ENCODE assay signal across 8 mouse cellular contexts in genomic region chr7:16845072-16845819, GRCm38 (mm10). TPM values are rescaled to one million over a fixed set of nuclear protein-coding genes. Genes with fewer than 3 reads are reported as not detected.
A peak's percentile ranks its signal among the peaks of the same experiment; 100 is the strongest.
DNase-seq lines count a peak whose midpoint lies in the region; ATAC-seq lines count a peak whose summit lies in the region.

No protein-coding gene starts in this region.

- H3K27ac ChIP-seq in hindbrain, embryonic 10.5 days = peak overlapping the region; percentile 71
- peak overlapping the region; percentile 71 for H3K27ac ChIP-seq in limb, embryonic 12.5 days
- no peak overlapping the region for H3K27ac ChIP-seq in midbrain, embryonic 14.5 days (replicated peaks; ENCODE audit: low read depth, low read length)

- WGBS in hindbrain, embryonic 10.5 days = 40% methylated on average over 14 of the region's 14 CpGs
- 26% methylated on average over 14 of the region's 14 CpGs for WGBS in limb, embryonic 12.5 days
- 38% methylated on average over 14 of the region's 14 CpGs for WGBS in midbrain, embryonic 14.5 days

- H3K4me3 ChIP-seq in erythroblast, embryonic 14.5 days (replicated peaks) = peak overlapping the region; percentile 80
- peak overlapping the region; percentile 37 for H3K4me3 ChIP-seq in hindbrain, embryonic 10.5 days
- peak overlapping the region; percentile 67 for H3K4me3 ChIP-seq in limb, embryonic 12.5 days (replicated peaks)
- H3K4me3 ChIP-seq in midbrain, embryonic 14.5 days (replicated peaks; ENCODE audit: low read depth, low read length) = no peak overlapping the region

- ATAC-seq in limb, embryonic 12.5 days (ENCODE audit: insufficient number of reproducible peaks, insufficient read depth, low FRiP score, low TSS enrichment, low read depth) = no peak
- no peak for ATAC-seq in midbrain, embryonic 14.5 days (ENCODE audit: low FRiP score, low TSS enrichment)
- ATAC-seq in frontal cortex, adult (ENCODE audit: low TSS enrichment) = no peak

- peak; percentile 12 for DNase-seq in Muller cell, postnatal 12 days (ENCODE audit: inconsistent ontology term)
- DNase-seq in hindbrain, embryonic 10.5 days (ENCODE audit: low spot score) = no peak
- DNase-seq in midbrain, embryonic 14.5 days = no peak
- peak; percentile 78 to 82 for DNase-seq in thymus, postnatal 10 days (ENCODE audit: low spot score in 2 of 2)
- DNase-seq in gastrocnemius, adult 8-10 months (ENCODE audit: low spot score in 2 of 2) = no peak

- H3K9me3 ChIP-seq in erythroblast, embryonic 14.5 days (ENCODE audit: control insufficient read depth, low read length) = no peaks in the 10 kb centered on the region
- no peaks in the 10 kb centered on the region for H3K9me3 ChIP-seq in hindbrain, embryonic 10.5 days
- H3K9me3 ChIP-seq in limb, embryonic 12.5 days = no peaks in the 10 kb centered on the region
- H3K9me3 ChIP-seq in midbrain, embryonic 14.5 days (ENCODE audit: control insufficient read depth, low read length) = no peaks in the 10 kb centered on the region

- peaks cover 54% of the 10 kb centered on the region for H3K4me1 ChIP-seq in erythroblast, embryonic 14.5 days (ENCODE audit: control insufficient read depth)
- H3K4me1 ChIP-seq in hindbrain, embryonic 10.5 days (replicated peaks) = peaks cover 56% of the 10 kb centered on the region
- peaks cover 29% of the 10 kb centered on the region for H3K4me1 ChIP-seq in limb, embryonic 12.5 days (replicated peaks)
- H3K4me1 ChIP-seq in midbrain, embryonic 14.5 days (ENCODE audit: control insufficient read depth, insufficient read depth, low read length) = peaks cover 12% of the 10 kb centered on the region

- peak overlapping the region; percentile 50 for H3K9ac ChIP-seq in limb, embryonic 12.5 days (replicated peaks)
- no peak overlapping the region for H3K9ac ChIP-seq in midbrain, embryonic 14.5 days (replicated peaks; ENCODE audit: low read length)

- peaks cover 28% of the 10 kb centered on the region for H3K36me3 ChIP-seq in erythroblast, embryonic 14.5 days (ENCODE audit: control insufficient read depth)
- peaks cover 54% of the 10 kb centered on the region for H3K36me3 ChIP-seq in hindbrain, embryonic 10.5 days
- H3K36me3 ChIP-seq in limb, embryonic 12.5 days = peaks cover 41% of the 10 kb centered on the region
- peaks cover 29% of the 10 kb centered on the region for H3K36me3 ChIP-seq in midbrain, embryonic 14.5 days (ENCODE audit: control insufficient read depth, insufficient read depth, low read length)

- peak overlapping the region; percentile 99 for H3K4me2 ChIP-seq in limb, embryonic 12.5 days
- H3K4me2 ChIP-seq in midbrain, embryonic 14.5 days (ENCODE audit: low read length) = peak overlapping the region; percentile 21; the same call in 1 of the 2 replicates

- H3K27me3 ChIP-seq in erythroblast, embryonic 14.5 days (ENCODE audit: control insufficient read depth) = no peaks in the 10 kb centered on the region
- peaks cover 12% of the 10 kb centered on the region; the same call in 1 of the 2 replicates for H3K27me3 ChIP-seq in hindbrain, embryonic 10.5 days (ENCODE audit: insufficient read depth, poor library complexity, severe bottlenecking)
- H3K27me3 ChIP-seq in limb, embryonic 12.5 days = no peaks in the 10 kb centered on the region
- H3K27me3 ChIP-seq in midbrain, embryonic 14.5 days (ENCODE audit: control insufficient read depth, insufficient read depth, low read length) = no peaks in the 10 kb centered on the region

RNA-seq across cellular contexts. Expression of gene Prkd2, which starts 2.5 kb away (rescaled TPM):
- polyA plus RNA-seq in erythroblast, embryonic 14.5 days (2012) = 0.61 and 0.66 TPM in 2 replicates
- 11.2 and 12.6 TPM in 2 replicates for polyA plus RNA-seq in hindbrain, embryonic 10.5 days (2016; fragmentation: Nextera tagmentation; extraction: Ambion mirVana)
- 16.0 and 16.2 TPM in 2 replicates for polyA plus RNA-seq in limb, embryonic 12.5 days (2016; fragmentation: Nextera tagmentation; extraction: Ambion mirVana)
- 4.4 and 5.7 TPM in 2 replicates for polyA plus RNA-seq in midbrain, embryonic 14.5 days (2014; fragmentation: Nextera tagmentation; extraction: Ambion mirVana)
- 1 to 10 TPM; 2.5 to 4.1 (median 3.4) TPM for total RNA-seq in gastrocnemius, adult 8-10 months (2022)

RNA-seq across cellular contexts. Expression of gene Fkrp, which starts 28.7 kb away (rescaled TPM):
- 1.2 and 1.5 TPM in 2 replicates for polyA plus RNA-seq in erythroblast, embryonic 14.5 days (2012)
- polyA plus RNA-seq in hindbrain, embryonic 10.5 days (2016; fragmentation: Nextera tagmentation; extraction: Ambion mirVana) = 29.3 TPM in 2 replicates
- polyA plus RNA-seq in limb, embryonic 12.5 days (2016; fragmentation: Nextera tagmentation; extraction: Ambion mirVana) = 33.1 and 34.8 TPM in 2 replicates
- polyA plus RNA-seq in midbrain, embryonic 14.5 days (2014; fragmentation: Nextera tagmentation; extraction: Ambion mirVana) = 38.5 and 48.7 TPM in 2 replicates
- 10 to 100 TPM; 55.5 to 67.9 (median 62.9) TPM for total RNA-seq in gastrocnemius, adult 8-10 months (2022)

RNA-seq across cellular contexts. Expression of gene Strn4, which starts 29.6 kb away (rescaled TPM):
- 11.1 and 11.3 TPM in 2 replicates for polyA plus RNA-seq in erythroblast, embryonic 14.5 days (2012)
- polyA plus RNA-seq in hindbrain, embryonic 10.5 days (2016; fragmentation: Nextera tagmentation; extraction: Ambion mirVana) = 120 and 153 TPM in 2 replicates
- polyA plus RNA-seq in limb, embryonic 12.5 days (2016; fragmentation: Nextera tagmentation; extraction: Ambion mirVana) = 148 and 155 TPM in 2 replicates
- 213 and 219 TPM in 2 replicates for polyA plus RNA-seq in midbrain, embryonic 14.5 days (2014; fragmentation: Nextera tagmentation; extraction: Ambion mirVana)
- 10 to 100 TPM; 11.0 to 15.6 (median 14.0) TPM for total RNA-seq in gastrocnemius, adult 8-10 months (2022)

RNA-seq across cellular contexts. Expression of gene Dact3, which starts 29.9 kb away (rescaled TPM):
- 0.02 TPM in 2 replicates for polyA plus RNA-seq in erythroblast, embryonic 14.5 days (2012)
- 3.2 and 4.9 TPM in 2 replicates for polyA plus RNA-seq in hindbrain, embryonic 10.5 days (2016; fragmentation: Nextera tagmentation; extraction: Ambion mirVana)
- polyA plus RNA-seq in limb, embryonic 12.5 days (2016; fragmentation: Nextera tagmentation; extraction: Ambion mirVana) = 9.8 and 12.5 TPM in 2 replicates
- 4.9 and 6.2 TPM in 2 replicates for polyA plus RNA-seq in midbrain, embryonic 14.5 days (2014; fragmentation: Nextera tagmentation; extraction: Ambion mirVana)
- 1 to 10 TPM in 2 of 4 experiments, under 1 TPM in 2; 0.87 to 1.4 (median 1.1) TPM for total RNA-seq in gastrocnemius, adult 8-10 months (2022)

RNA-seq across cellular contexts. Expression of gene Gng8, which starts 46.3 kb away (rescaled TPM):
- not detected in 2 replicates for polyA plus RNA-seq in erythroblast, embryonic 14.5 days (2012)
- 7.1 and 9.0 TPM in 2 replicates for polyA plus RNA-seq in hindbrain, embryonic 10.5 days (2016; fragmentation: Nextera tagmentation; extraction: Ambion mirVana)
- polyA plus RNA-seq in limb, embryonic 12.5 days (2016; fragmentation: Nextera tagmentation; extraction: Ambion mirVana) = 13.2 and 16.2 TPM in 2 replicates
- polyA plus RNA-seq in midbrain, embryonic 14.5 days (2014; fragmentation: Nextera tagmentation; extraction: Ambion mirVana) = 11.7 and 17.2 TPM in 2 replicates
- under 1 TPM in 1 of 4 experiments, not detected in 3; 0.36 TPM for total RNA-seq in gastrocnemius, adult 8-10 months (2022)

Comparison
In these comparisons a context has a peak if more than half of its experiments do, and no peak if none do; other contexts are left out.
1. DNase-seq: peak in Muller cell, postnatal 12 days (single experiment) and thymus, postnatal 10 days (2 of 2); none in hindbrain, embryonic 10.5 days (single experiment), midbrain, embryonic 14.5 days (single experiment) and gastrocnemius, adult 8-10 months (0 of 2).
2. RNA of gene Fkrp, which starts 28.7 kb away (polyA plus RNA-seq): 38.5 to 48.7 TPM in midbrain, embryonic 14.5 days, 33.1 to 34.8 TPM in limb, embryonic 12.5 days and 29.3 TPM in hindbrain, embryonic 10.5 days; 1.2 to 1.5 TPM in erythroblast, embryonic 14.5 days; every median in the first group is over 10 times any median in the second.